Mouse (Mus musculus): ENCODE results near the gene Gramd2. TPM values are rescaled to one million over a fixed set of nuclear protein-coding genes. Genes with fewer than 3 reads are reported as not detected.

Gene Gramd2
- polyA plus RNA-seq, 1 experiment from 2014 or later: 0.20 TPM

Other genes starting within 250 kb of the Gramd2 start
- 12.3 and 13.7 TPM in 2 replicates for gene Arih1, start 193.5 kb upstream of the Gramd2 start, polyA plus RNA-seq (2015; fragmentation: Nextera tagmentation; extraction: Ambion mirVana)
- 39.9 and 47.7 TPM in 2 replicates for gene Hexa, start 140.6 kb upstream of the Gramd2 start, polyA plus RNA-seq (2015; fragmentation: Nextera tagmentation; extraction: Ambion mirVana)
- 0.23 and 0.72 TPM in 2 replicates for gene Tmem202, start 140.3 kb upstream of the Gramd2 start, polyA plus RNA-seq (2015; fragmentation: Nextera tagmentation; extraction: Ambion mirVana)
- 0.08 TPM in 1 of 2 replicates, not detected in the other for gene Celf6, start 102.2 kb upstream of the Gramd2 start, polyA plus RNA-seq (2015; fragmentation: Nextera tagmentation; extraction: Ambion mirVana)
- gene Parp6, start 62.9 kb upstream of the Gramd2 start, polyA plus RNA-seq (2015; fragmentation: Nextera tagmentation; extraction: Ambion mirVana): 23.7 and 25.2 TPM in 2 replicates
- gene Pkm, start 23.8 kb upstream of the Gramd2 start, polyA plus RNA-seq (2015; fragmentation: Nextera tagmentation; extraction: Ambion mirVana): 599 and 667 TPM in 2 replicates
- gene Senp8, start 70.6 kb downstream of the Gramd2 start, polyA plus RNA-seq (2015; fragmentation: Nextera tagmentation; extraction: Ambion mirVana): 6.6 and 8.6 TPM in 2 replicates
- gene Myo9a, start 70.8 kb downstream of the Gramd2 start, polyA plus RNA-seq (2015; fragmentation: Nextera tagmentation; extraction: Ambion mirVana): 3.4 and 4.3 TPM in 2 replicates

All from thymus, postnatal 0 days (tissue).